Mouse (Mus musculus) megakaryocyte, embryonic 14.5 days (primary cell): Measurements from ENCODE around the gene Ly6g6e.

Experiments used
- FLI1 ChIP-seq: IDR thresholded peaks from 2 replicates; pipeline ENCODE4 v1.6.1; 2012; ENCODE audit warnings: low read length, inconsistent platforms, mixed read lengths
- GATA1 ChIP-seq: IDR thresholded peaks from 3 replicates; pipeline ENCODE4 v1.6.1; 2012; ENCODE audit warnings: mixed read lengths, low read length, inconsistent platforms, borderline replicate concordance

DNA sequence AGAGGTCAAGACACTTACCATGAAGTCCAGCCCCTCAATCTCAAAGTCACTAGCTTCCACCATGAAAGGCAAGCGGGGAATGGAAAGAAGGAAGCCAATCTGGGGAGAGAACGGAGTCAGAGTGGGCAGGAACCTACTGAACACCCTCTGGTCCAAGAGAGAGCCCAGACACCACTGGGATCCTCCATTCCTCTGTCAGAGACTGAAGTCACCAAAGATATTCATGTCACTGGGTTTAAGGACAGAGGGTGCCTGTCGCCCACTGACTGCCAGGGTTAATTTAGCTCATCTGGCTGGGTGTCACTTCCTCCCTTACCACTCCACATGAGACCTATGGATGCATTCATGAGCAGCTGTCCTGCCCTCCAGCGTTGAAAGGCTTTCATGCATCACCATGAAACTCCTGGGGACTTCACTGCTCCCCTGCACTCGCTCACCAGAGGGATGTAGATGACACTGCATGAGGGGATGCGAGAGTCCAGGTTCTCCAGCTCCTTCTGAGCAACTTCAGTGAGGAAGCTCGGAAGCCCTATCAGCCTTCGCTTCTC is 44.3 kb upstream of the Ly6g6e start:
- TF ChIP-seq FLI1 (no peak), GATA1 (no peak)
